Mouse (Mus musculus): ENCODE measurements around the gene Actn2.

DNA sequence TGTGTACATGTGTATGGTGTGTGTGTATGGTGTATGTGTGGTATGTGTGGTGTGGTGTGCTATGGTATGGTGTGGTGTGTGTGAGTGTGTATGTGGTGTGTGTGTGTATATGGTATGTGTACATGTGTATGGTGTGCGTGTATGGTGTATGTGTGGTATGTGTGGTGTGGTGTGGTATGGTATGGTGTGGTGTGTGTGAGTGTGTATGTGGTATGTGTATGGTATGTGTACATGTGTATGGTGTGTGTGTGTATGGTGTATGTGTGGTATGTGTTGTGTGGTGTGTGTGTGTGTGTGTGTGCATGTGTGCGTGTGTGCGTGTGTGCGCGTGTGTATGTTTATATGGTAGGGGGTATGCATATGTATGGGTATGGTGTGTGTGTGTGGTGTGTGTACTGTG, 9.0 kb downstream of the Actn2 start:
- no peak for TF ChIP-seq CTCF (IDR thresholded peaks at IDR 0.05; ENCODE audit: control insufficient read depth, insufficient read depth, insufficient read length)
- TF ChIP-seq MAX (IDR thresholded peaks at IDR 0.05): no peak
- no peak for TF ChIP-seq MYOD1 (IDR thresholded peaks at IDR 0.05; ENCODE audit: control insufficient read depth, insufficient read length, low read depth)
- TF ChIP-seq MYOG (IDR thresholded peaks at IDR 0.05; ENCODE audit: control insufficient read depth, extremely low read depth, insufficient read length): no peak
- TF ChIP-seq USF1 (IDR thresholded peaks at IDR 0.05; ENCODE audit: low read depth): no peak
- no peak for TF ChIP-seq FOSL1 (IDR thresholded peaks at IDR 0.05; ENCODE audit: insufficient read depth, low read length, poor library complexity, severe bottlenecking)

Measured in C2C12 (cell line).